Mouse (Mus musculus) lung, postnatal 0 days (tissue): Measurements from ENCODE around the gene Tbc1d22b.

Experiments
- CTCF ChIP-seq: IDR thresholded peaks from 2 replicates; pipeline ENCODE4 v1.5.1; 2016; ENCODE audit warnings: antibody characterized with exemption, mild to moderate bottlenecking
- EP300 ChIP-seq: IDR thresholded peaks from 2 replicates; pipeline ENCODE4 v1.6.1; 2016; ENCODE audit warnings: antibody characterized with exemption, mild to moderate bottlenecking, control low read depth

DNA sequence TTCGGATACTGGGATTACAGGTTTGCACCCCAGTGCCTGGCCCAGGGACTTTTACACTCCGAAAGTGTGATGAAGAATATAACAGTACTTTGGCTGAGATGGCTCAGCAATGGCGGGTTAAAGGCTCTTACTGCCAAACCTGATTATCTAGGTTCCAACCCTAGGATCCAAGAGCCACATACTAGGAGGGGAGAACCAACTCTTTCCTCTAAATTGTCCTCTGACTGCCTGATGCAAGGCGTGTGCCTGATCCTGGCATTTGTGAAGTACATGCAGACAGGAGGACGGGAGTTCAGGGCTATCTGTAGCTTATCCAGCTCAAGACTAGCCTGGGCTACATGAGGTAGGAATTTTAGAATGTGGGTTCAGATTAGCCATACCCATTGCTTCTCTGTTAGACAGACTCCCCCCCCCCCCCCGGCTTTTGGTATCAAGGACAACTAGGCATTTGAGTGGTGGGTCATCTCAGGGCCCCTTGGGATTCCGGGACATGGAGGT is 49.3 kb upstream of the Tbc1d22b start:
- TF ChIP-seq CTCF (no peak), EP300 (no peak)
